Mouse (Mus musculus) cerebellum, adult 18-20 months (tissue): ENCODE data around the gene Rgl1.

Experiments
- DNase-seq, 2 experiments: peaks; one replicate each; pipeline ENCODE4 v3.0.0; 2021

Rgl1 gene

GRCm38 (mm10) chr1:152538817-152539216, 227.3 kb downstream of the Rgl1 start:
- no peak for DNase-seq

GRCm38 (mm10) chr1:152537186-152537585, 229.0 kb downstream of the Rgl1 start:
- no peak for DNase-seq

DNA sequence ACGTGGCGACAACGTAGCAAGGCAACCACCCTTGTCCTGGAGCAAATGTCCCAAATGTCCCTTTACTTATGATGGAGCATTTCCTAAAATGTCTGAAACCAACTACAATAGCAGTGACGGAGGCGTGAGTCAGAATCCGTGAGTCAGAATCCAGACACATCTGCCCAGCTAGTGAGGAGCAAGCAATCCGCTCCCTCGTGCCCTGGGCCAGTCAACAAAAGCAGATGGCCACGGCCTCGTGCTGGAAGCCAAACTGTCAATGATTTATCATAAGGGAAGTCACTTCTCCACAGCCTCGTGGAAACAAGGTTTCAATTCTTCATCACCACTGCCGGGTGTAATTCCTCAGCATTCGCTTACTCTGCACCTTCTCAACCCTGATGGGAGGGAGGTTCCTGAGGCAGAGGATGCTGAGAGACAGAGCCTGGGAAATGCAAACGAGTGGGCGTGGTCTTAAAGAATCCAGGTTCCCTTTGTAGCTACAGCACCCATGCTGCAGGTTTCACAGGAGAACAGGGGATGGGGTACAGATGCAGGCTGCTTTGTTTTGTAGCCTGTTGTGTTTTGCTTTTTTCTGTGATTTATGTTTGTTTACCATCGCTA, 229.6 kb downstream of the Rgl1 start:
- no peak for DNase-seq

- DNase-seq, result no peak
These were observed 231.6 kb downstream of the Rgl1 start for GRCm38 (mm10) chr1:152534531-152534930.

GRCm38 (mm10) chr1:152531498-152531897, 234.7 kb downstream of the Rgl1 start:
- no peak for DNase-seq

GRCm38 (mm10) chr1:152528778-152529177, 237.4 kb downstream of the Rgl1 start:
- no peak for DNase-seq

DNA sequence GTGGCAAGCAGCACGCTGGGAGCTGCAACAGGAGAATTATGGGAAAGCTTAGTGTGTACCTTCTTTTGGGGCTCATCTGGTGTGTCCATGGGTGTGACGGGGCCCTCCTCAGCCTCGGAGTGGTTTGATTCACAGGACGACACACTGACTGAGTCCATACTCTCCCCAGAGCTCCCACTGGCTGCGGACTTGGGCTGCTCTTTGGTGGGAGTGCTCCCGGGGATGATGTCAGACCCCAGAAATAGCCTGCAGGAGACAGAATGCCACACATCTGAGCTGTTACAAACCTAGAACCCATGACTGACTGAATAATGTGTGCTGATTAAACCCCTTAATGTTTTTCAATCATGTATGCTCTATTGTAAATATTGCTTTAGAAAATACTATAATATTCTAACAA, 237.9 kb downstream of the Rgl1 start:
- DNase-seq, result no peak

DNA sequence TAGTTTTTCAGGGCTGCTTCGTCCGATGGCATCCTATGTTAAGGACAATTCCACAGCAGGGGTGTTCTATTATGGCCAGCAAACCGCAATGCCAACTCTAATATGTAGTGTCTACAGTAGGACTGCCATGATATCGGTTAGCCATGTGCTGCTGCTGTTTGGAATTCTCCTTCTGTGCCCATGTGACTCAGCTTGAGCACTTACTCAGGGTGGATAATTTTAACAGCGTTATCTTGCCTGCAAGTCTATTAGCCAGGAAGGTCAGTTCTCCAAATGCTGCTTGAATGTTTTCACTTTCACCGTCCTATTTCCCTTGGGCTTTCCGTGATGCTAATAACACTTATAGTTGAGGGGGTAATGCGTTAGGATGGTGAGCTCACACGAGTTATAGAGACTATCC, 240.0 kb downstream of the Rgl1 start:
- no peak for DNase-seq

GRCm38 (mm10) chr1:152524987-152525648, 241.0 kb downstream of the Rgl1 start:
- DNase-seq, result peak; percentile 73 to 75

- DNase-seq, result no peak
These were observed 241.9 kb downstream of the Rgl1 start for GRCm38 (mm10) chr1:152524098-152524892.

- DNase-seq, result no peak
These were observed 242.9 kb downstream of the Rgl1 start for GRCm38 (mm10) chr1:152523292-152523691.

GRCm38 (mm10) chr1:152522226-152522625, 243.9 kb downstream of the Rgl1 start:
- DNase-seq, result no peak

DNA sequence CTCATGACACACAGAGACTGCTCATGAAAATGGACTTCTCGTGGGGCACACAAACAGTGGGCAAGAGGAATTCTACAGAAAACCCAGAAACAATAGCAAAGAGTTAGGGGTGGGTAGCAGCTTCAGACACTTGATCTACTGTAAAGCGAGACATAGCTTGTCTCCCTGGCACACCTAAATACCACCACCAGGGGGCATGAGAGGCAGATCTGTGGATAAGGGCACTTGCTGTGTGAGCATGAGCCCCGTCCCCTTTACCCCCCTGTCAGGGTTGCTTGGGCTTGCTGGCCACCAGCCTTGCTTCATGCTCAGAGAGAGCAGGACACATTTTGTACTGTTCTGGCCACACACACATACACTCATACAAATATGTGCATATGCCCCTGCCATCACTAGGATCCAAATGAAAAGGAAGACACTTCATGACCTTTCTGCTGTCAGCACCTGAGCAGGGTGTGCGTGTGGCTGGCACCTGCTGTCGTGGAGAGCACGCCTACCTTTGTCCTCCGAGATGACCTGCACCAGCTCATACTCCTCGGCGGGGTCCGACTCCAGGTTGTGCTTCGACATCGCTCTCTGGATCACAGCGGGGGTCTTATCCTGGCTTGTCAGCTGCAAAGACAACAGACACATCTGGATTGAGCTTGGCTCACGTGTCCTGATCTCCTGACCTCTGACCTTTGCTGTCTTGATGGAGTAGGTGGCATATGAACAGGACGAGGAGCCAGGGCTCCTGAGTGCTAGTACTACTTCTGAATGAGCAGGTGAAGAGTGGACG, 245.2 kb downstream of the Rgl1 start:
- DNase-seq, result peak; percentile 38 to 39

GRCm38 (mm10) chr1:152518971-152519370, 247.2 kb downstream of the Rgl1 start:
- no peak for DNase-seq

GRCm38 (mm10) chr1:152517057-152517570, 249.0 kb downstream of the Rgl1 start:
- DNase-seq, result no peak

DNA sequence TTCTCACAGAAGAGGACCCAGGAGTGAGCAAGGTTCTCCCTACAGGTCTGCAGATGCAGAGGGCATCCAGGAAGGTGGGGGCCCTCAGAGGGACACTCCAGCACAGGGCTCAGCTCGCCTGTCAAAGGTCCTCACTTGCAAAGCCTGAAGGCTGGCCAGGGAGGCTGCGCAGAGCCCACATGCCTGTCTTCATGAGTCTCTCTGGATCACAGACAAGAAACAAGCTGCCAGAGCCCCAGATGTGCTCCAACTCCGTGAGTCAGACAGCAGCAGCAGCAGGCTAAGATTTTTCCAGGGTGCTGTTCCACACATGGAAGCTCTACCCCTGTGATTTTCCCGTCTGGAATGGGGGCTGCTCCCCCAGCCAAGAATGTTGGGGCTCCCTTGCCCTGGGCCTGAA, 251.9 kb downstream of the Rgl1 start:
- DNase-seq, result no peak

DNA sequence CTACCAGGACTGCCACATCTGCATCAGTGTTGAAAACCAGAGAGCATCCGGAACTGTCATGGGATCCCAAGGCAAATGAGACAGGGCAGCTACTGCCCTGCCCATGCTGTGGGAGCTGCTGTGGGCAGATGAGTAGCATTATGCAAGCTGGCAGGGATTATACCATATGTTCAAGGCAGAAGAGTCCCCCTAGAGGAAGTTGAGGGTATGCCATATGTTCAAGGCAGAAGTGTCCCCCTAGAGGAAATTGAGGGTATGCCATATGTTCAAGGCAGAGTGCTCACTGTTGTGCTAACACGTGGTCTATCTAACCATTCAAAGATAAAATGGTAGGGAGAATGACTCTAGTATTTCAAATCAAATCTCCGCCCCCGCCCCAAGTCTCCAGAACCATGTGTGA, 254.9 kb downstream of the Rgl1 start:
- DNase-seq, result no peak

DNA sequence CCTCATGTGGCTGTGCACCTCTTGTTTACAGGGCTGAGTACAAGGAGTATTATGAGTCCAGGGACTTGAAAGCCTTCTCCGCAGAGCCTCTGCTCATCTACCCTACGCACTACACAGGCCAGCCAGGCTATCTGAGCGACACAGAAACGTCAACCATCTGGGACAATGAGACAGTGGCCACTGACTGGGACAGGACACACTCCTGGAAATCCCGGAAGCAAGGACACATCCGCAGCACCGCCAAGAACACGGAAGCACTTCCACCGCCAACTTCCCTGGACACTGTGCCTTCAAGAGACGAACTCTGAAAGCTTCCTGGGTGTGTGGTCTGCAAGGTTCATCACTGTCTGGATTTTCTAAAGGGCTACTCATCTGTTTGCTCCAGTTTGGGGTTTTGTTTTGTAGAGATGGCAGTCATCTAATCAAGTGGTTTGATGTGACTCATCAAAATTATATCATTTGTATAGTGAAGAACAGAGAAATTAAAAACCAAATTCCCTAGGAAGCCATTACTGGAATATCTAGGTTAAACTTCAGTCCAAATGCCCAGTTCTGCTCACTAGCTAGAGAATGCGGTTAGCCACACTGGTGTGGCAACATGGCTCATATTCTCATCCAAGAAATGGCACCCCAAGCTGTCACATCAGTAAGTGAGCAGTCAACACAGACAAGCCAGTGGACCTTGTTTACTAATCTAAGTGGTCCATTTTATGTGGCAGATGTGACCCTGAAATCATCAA, 257.5 kb downstream of the Rgl1 start:
- no peak for DNase-seq

GRCm38 (mm10) chr1:152506726-152507125, 259.4 kb downstream of the Rgl1 start:
- no peak for DNase-seq

- DNase-seq, result no peak
These were observed 260.0 kb downstream of the Rgl1 start for GRCm38 (mm10) chr1:152506175-152506574.

GRCm38 (mm10) chr1:152499802-152500201, 266.3 kb downstream of the Rgl1 start:
- no peak for DNase-seq

DNA sequence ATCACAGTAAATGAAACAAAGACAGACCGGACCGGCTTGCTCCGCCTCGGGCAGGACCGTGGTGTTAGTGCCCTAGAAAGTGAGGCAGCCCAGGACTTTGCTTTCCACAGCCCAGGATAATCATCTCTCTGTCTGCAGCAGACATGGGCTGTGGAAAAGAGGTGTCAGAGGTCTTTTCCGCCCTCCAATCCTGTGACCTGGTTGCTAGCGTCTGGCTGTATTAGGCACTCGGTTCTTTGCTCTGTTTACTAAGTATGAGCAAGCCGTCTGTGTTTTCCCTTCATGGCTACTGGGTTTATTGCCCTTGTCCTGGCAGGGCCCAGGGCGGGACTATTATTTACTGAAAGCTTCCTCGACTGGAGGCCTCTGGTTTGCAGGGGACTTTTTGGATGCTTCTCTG, 268.6 kb downstream of the Rgl1 start:
- DNase-seq, result no peak
